Mouse (Mus musculus): ENCODE data around the gene Gm44596. TPM values are rescaled to one million over a fixed set of nuclear protein-coding genes. Genes with fewer than 3 reads are reported as not detected.

The Gm44596 gene
- polyA plus RNA-seq, 1 experiment from 2014 or later, result not detected

- Histone ChIP-seq H3K4me3 (ENCODE audit: low read length) (peak within 1 kb of the TSS; percentile 38), H3K4me2 (ENCODE audit: low read depth, low read length) (peak within 1 kb of the TSS; percentile 52), H3K36me3 (ENCODE audit: control insufficient read depth, insufficient read depth, low read length) (no peaks in the 10 kb centered on the region), H3K9me3 (ENCODE audit: control insufficient read depth, low read length) (no peaks in the 10 kb centered on the region), H3K4me1 (ENCODE audit: control insufficient read depth, insufficient read depth, low read length) (peaks cover 8% of the 10 kb centered on the region), H3K27ac (ENCODE audit: low read length) (0 out of 2 replicates have a peak within 1 kb of the TSS, but pooled peaks have one; percentile 5), H3K9ac (ENCODE audit: low read depth, low read length) (peak within 1 kb of the TSS; percentile 60), H3K27me3 (replicated peaks; ENCODE audit: control insufficient read depth, insufficient read depth, low read length) (no peaks in the 10 kb centered on the region)
- WGBS, result 64% methylated on average over 3 of the region's 3 CpGs
- no peak for ATAC-seq
Observed at GRCm38 (mm10) chr6:128398996-128399395, 23.7 kb downstream of the Gm44596 start, which contains the start of gene Nrip2. TSS of gene Nrip2 (plus strand) at chr6:128399296.

- 0 out of 2 replicates have a peak overlapping the region, but pooled peaks have one; percentile 5 for H3K27ac ChIP-seq (ENCODE audit: low read length)
- H3K9me3 ChIP-seq (ENCODE audit: control insufficient read depth, low read length), result no peaks in the 10 kb centered on the region
- WGBS, result 19% methylated on average over 18 of the region's 21 CpGs
- peak; percentile 78 for ATAC-seq
- no peaks in the 10 kb centered on the region for H3K27me3 ChIP-seq (replicated peaks; ENCODE audit: control insufficient read depth, insufficient read depth, low read length)
- H3K4me1 ChIP-seq (ENCODE audit: control insufficient read depth, insufficient read depth, low read length), result peaks cover 8% of the 10 kb centered on the region
- peak overlapping the region; percentile 52 for H3K4me2 ChIP-seq (ENCODE audit: low read depth, low read length)
- peak overlapping the region; percentile 38 for H3K4me3 ChIP-seq (ENCODE audit: low read length)
- H3K9ac ChIP-seq (ENCODE audit: low read depth, low read length), result peak overlapping the region; percentile 60
- H3K36me3 ChIP-seq (ENCODE audit: control insufficient read depth, insufficient read depth, low read length), result no peaks in the 10 kb centered on the region
Observed at GRCm38 (mm10) chr6:128399421-128400185, 24.3 kb downstream of the Gm44596 start.

- Histone ChIP-seq H3K4me1 (ENCODE audit: control insufficient read depth, insufficient read depth, low read length) (peaks cover 4% of the 10 kb centered on the region), H3K9me3 (ENCODE audit: control insufficient read depth, low read length) (no peaks in the 10 kb centered on the region), H3K27me3 (replicated peaks; ENCODE audit: control insufficient read depth, insufficient read depth, low read length) (no peaks in the 10 kb centered on the region), H3K36me3 (ENCODE audit: control insufficient read depth, insufficient read depth, low read length) (0 out of 2 replicates have a peak, but pooled peaks cover 5% of the 10 kb centered on the region), H3K27ac (ENCODE audit: low read length) (no peak overlapping the region), H3K9ac (ENCODE audit: low read depth, low read length) (no peak overlapping the region), H3K4me2 (ENCODE audit: low read depth, low read length) (no peak overlapping the region), H3K4me3 (ENCODE audit: low read length) (no peak overlapping the region)
- no peak for ATAC-seq
- WGBS, result 53% methylated on average over 5 of the region's 5 CpGs
Observed at GRCm38 (mm10) chr6:128404708-128405107, 29.4 kb downstream of the Gm44596 start.

GRCm38 (mm10) chr6:128408544-128409125 lies 33.3 kb downstream of the Gm44596 start:
- Histone ChIP-seq H3K4me2 (ENCODE audit: low read depth, low read length) (no peak overlapping the region), H3K36me3 (ENCODE audit: control insufficient read depth, insufficient read depth, low read length) (peaks cover 15% of the 10 kb centered on the region), H3K27ac (ENCODE audit: low read length) (no peak overlapping the region), H3K4me3 (ENCODE audit: low read length) (no peak overlapping the region), H3K27me3 (replicated peaks; ENCODE audit: control insufficient read depth, insufficient read depth, low read length) (no peaks in the 10 kb centered on the region), H3K9me3 (ENCODE audit: control insufficient read depth, low read length) (no peaks in the 10 kb centered on the region), H3K4me1 (ENCODE audit: control insufficient read depth, insufficient read depth, low read length) (no peaks in the 10 kb centered on the region), H3K9ac (ENCODE audit: low read depth, low read length) (no peak overlapping the region)
- no peak for ATAC-seq
- WGBS, result 88% methylated on average over 7 of the region's 7 CpGs

- peak; percentile 19; the same call in 1 of the 2 replicates for ATAC-seq
- no peak overlapping the region for H3K9ac ChIP-seq (ENCODE audit: low read depth, low read length)
- no peak overlapping the region for H3K27ac ChIP-seq (ENCODE audit: low read length)
- no peak overlapping the region for H3K4me3 ChIP-seq (ENCODE audit: low read length)
- 92% methylated on average over 13 of the region's 13 CpGs for WGBS
- H3K9me3 ChIP-seq (ENCODE audit: control insufficient read depth, low read length), result no peaks in the 10 kb centered on the region
- no peaks in the 10 kb centered on the region for H3K4me1 ChIP-seq (ENCODE audit: control insufficient read depth, insufficient read depth, low read length)
- H3K4me2 ChIP-seq (ENCODE audit: low read depth, low read length), result no peak overlapping the region
- no peaks in the 10 kb centered on the region for H3K27me3 ChIP-seq (replicated peaks; ENCODE audit: control insufficient read depth, insufficient read depth, low read length)
- H3K36me3 ChIP-seq (ENCODE audit: control insufficient read depth, insufficient read depth, low read length), result peaks cover 15% of the 10 kb centered on the region
Observed at GRCm38 (mm10) chr6:128410305-128410704, 35.0 kb downstream of the Gm44596 start.

- H3K27me3 ChIP-seq (replicated peaks; ENCODE audit: control insufficient read depth, insufficient read depth, low read length), result no peaks in the 10 kb centered on the region
Observed at GRCm38 (mm10) chr6:128411115-128411514, 35.8 kb downstream of the Gm44596 start.

GRCm38 (mm10) chr6:128416169-128416568 lies 40.9 kb downstream of the Gm44596 start:
- peaks cover under 1% of the 10 kb centered on the region; the same call in 1 of the 2 replicates for H3K4me1 ChIP-seq (ENCODE audit: control insufficient read depth, insufficient read depth, low read length)
- no peak overlapping the region for H3K4me2 ChIP-seq (ENCODE audit: low read depth, low read length)
- no peak overlapping the region for H3K4me3 ChIP-seq (ENCODE audit: low read length)
- no peaks in the 10 kb centered on the region for H3K27me3 ChIP-seq (replicated peaks; ENCODE audit: control insufficient read depth, insufficient read depth, low read length)
- no peak overlapping the region for H3K27ac ChIP-seq (ENCODE audit: low read length)
- no peaks in the 10 kb centered on the region for H3K9me3 ChIP-seq (ENCODE audit: control insufficient read depth, low read length)
- no peak for ATAC-seq
- WGBS, result 84% methylated on average over 5 of the region's 5 CpGs
- no peak overlapping the region for H3K9ac ChIP-seq (ENCODE audit: low read depth, low read length)
- H3K36me3 ChIP-seq (ENCODE audit: control insufficient read depth, insufficient read depth, low read length), result peaks cover 4% of the 10 kb centered on the region; the same call in 1 of the 2 replicates

More at GRCm38 (mm10) chr6:128411115-128411514, 35.8 kb downstream of the Gm44596 start:
- H3K4me2 ChIP-seq (ENCODE audit: low read depth, low read length), result no peak overlapping the region
- 15% methylated on average over 3 of the region's 3 CpGs for WGBS
- no peak overlapping the region for H3K27ac ChIP-seq (ENCODE audit: low read length)
- no peaks in the 10 kb centered on the region for H3K4me1 ChIP-seq (ENCODE audit: control insufficient read depth, insufficient read depth, low read length)
- no peak overlapping the region for H3K4me3 ChIP-seq (ENCODE audit: low read length)
- no peak overlapping the region for H3K9ac ChIP-seq (ENCODE audit: low read depth, low read length)
- ATAC-seq, result peak; percentile 57
- peaks cover 19% of the 10 kb centered on the region for H3K36me3 ChIP-seq (ENCODE audit: control insufficient read depth, insufficient read depth, low read length)
- H3K9me3 ChIP-seq (ENCODE audit: control insufficient read depth, low read length), result no peaks in the 10 kb centered on the region

GRCm38 (mm10) chr6:128418076-128418475 lies 42.8 kb downstream of the Gm44596 start:
- Histone ChIP-seq H3K4me1 (ENCODE audit: control insufficient read depth, insufficient read depth, low read length) (peaks cover 5% of the 10 kb centered on the region), H3K9ac (ENCODE audit: low read depth, low read length) (no peak overlapping the region), H3K27me3 (replicated peaks; ENCODE audit: control insufficient read depth, insufficient read depth, low read length) (no peaks in the 10 kb centered on the region), H3K36me3 (ENCODE audit: control insufficient read depth, insufficient read depth, low read length) (peaks cover 4% of the 10 kb centered on the region; the same call in 1 of the 2 replicates), H3K4me3 (ENCODE audit: low read length) (no peak overlapping the region), H3K4me2 (ENCODE audit: low read depth, low read length) (no peak overlapping the region), H3K9me3 (ENCODE audit: control insufficient read depth, low read length) (no peaks in the 10 kb centered on the region), H3K27ac (ENCODE audit: low read length) (no peak overlapping the region)
- 84% methylated on average over 1 of the region's 1 CpGs for WGBS
- ATAC-seq, result no peak

- Histone ChIP-seq H3K27me3 (replicated peaks; ENCODE audit: control insufficient read depth, insufficient read depth, low read length) (no peaks in the 10 kb centered on the region), H3K9ac (ENCODE audit: low read depth, low read length) (no peak overlapping the region), H3K9me3 (ENCODE audit: control insufficient read depth, low read length) (no peaks in the 10 kb centered on the region), H3K4me1 (ENCODE audit: control insufficient read depth, insufficient read depth, low read length) (peaks cover 8% of the 10 kb centered on the region), H3K36me3 (ENCODE audit: control insufficient read depth, insufficient read depth, low read length) (no peaks in the 10 kb centered on the region), H3K4me2 (ENCODE audit: low read depth, low read length) (no peak overlapping the region), H3K4me3 (ENCODE audit: low read length) (no peak overlapping the region), H3K27ac (ENCODE audit: low read length) (peak overlapping the region; percentile 54)
- no peak for ATAC-seq
- 74% methylated on average over 2 of the region's 2 CpGs for WGBS
Observed at GRCm38 (mm10) chr6:128421036-128421435, 45.7 kb downstream of the Gm44596 start.
